Mouse (Mus musculus) lung, postnatal 10 days (tissue): Measurements from ENCODE around the gene Noc2l.

Source experiments
- DNase-seq: peaks from one replicate; pipeline ENCODE4 v3.0.0; 2021

Noc2l gene

GRCm38 (mm10) chr4:156217022-156217669 is 18.7 kb upstream of the Noc2l start:
- DNase-seq = no peak

- peak; percentile 22 for DNase-seq
These were observed 18.0 kb upstream of the Noc2l start for GRCm38 (mm10) chr4:156217838-156218237.

- DNase-seq = no peak
These were observed 15.9 kb upstream of the Noc2l start for GRCm38 (mm10) chr4:156219936-156220335.

- DNase-seq = no peak
These were observed 11.5 kb upstream of the Noc2l start for GRCm38 (mm10) chr4:156224276-156224675.

GRCm38 (mm10) chr4:156227752-156228392 is 7.9 kb upstream of the Noc2l start:
- peak; percentile 63 for DNase-seq

- peak; percentile 36 for DNase-seq
These were observed 7.3 kb upstream of the Noc2l start for GRCm38 (mm10) chr4:156228393-156229024.

GRCm38 (mm10) chr4:156234021-156234501 is 1.7 kb upstream of the Noc2l start:
- peak; percentile 32 for DNase-seq

GRCm38 (mm10) chr4:156234701-156235213 is 1.1 kb upstream of the Noc2l start, which contains the start of gene Plekhn1:
Gene Plekhn1 (minus strand): TSS chr4:156234857.
- peak; percentile 84 for DNase-seq

GRCm38 (mm10) chr4:156235360-156235770 is 445 bp upstream of the Noc2l start:
- peak; percentile 46 for DNase-seq

GRCm38 (mm10) chr4:156236651-156237447 is 1.0 kb downstream of the Noc2l start:
- DNase-seq = peak; percentile 19

- DNase-seq = no peak
These were observed 13.8 kb downstream of the Noc2l start for GRCm38 (mm10) chr4:156249567-156249966.

GRCm38 (mm10) chr4:156251081-156251480 is 15.3 kb downstream of the Noc2l start:
- no peak for DNase-seq

GRCm38 (mm10) chr4:156252140-156252539 is 16.3 kb downstream of the Noc2l start:
- no peak for DNase-seq

GRCm38 (mm10) chr4:156252619-156253018 is 16.8 kb downstream of the Noc2l start:
- DNase-seq = no peak

- no peak for DNase-seq
These were observed 17.2 kb downstream of the Noc2l start for GRCm38 (mm10) chr4:156253043-156253442.

GRCm38 (mm10) chr4:156254361-156255077 is 18.7 kb downstream of the Noc2l start:
- no peak for DNase-seq

- no peak for DNase-seq
These were observed 19.4 kb downstream of the Noc2l start, which contains the start of gene Samd11 for GRCm38 (mm10) chr4:156255078-156255839. Gene Samd11 (minus strand): TSS chr4:156255657.
